In the genomic region with DNA sequence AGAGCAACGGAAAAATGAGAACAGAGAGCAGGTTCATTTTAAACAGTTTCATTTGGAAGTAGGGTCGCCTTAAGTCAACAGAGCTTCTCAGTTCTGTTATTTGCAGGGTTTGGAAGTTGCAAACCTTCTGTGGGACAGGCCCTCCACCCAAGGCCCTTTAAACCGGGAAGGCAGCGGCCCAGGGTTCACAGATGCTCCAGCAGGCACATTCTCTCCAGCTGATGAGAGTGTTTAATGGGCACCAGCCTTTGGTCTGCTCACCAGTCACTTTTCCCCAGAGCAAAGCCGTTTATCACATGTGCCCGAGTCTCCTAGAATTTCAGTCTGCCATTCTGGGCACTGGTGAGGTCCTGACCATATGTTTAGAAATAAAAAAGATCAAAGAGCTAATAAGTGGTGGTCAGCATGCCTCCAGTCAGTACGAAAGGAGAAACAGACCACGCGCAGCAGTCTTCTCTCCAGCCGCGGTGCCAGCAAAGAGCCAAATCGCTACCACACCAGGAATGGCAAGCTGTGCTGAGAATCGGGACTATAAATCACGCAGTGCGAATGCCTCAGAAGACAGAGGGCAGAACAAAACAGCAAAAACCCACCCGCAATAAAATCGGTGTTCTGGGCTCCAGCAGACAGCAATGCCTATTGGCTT, we compare ENCODE assay signal across 15 mouse cellular contexts.
A peak's percentile ranks its signal among the peaks of the same experiment; 100 is the strongest.
DNase-seq lines count a peak whose midpoint lies in the region; ATAC-seq lines count a peak whose summit lies in the region.
"Had no signal": no experiment of that assay in that cellular context is flagged by ENCODE, and none has a peak within 500 bp of the region (broad histone marks: within the 10 kb centered on the region; RNA-seq: fewer than 3 reads in every experiment).

No protein-coding gene starts in this region.

- H3K36me3 ChIP-seq in kidney, embryonic 15.5 days, result no peaks in the 10 kb centered on the region
- no peaks in the 10 kb centered on the region for H3K36me3 ChIP-seq in limb, embryonic 11.5 days (ENCODE audit: control insufficient read depth, insufficient read depth, low read length)
- H3K36me3 ChIP-seq in neural tube, embryonic 15.5 days, result no peaks in the 10 kb centered on the region
- no peaks in the 10 kb centered on the region for H3K36me3 ChIP-seq in midbrain, embryonic 15.5 days (replicated peaks)
- H3K36me3 ChIP-seq: embryonic facial prominence, embryonic 13.5 days; hindbrain, embryonic 13.5 days; liver, embryonic 15.5 days; neural tube, embryonic 12.5 days had no signal

- 0 out of 2 replicates have a peak overlapping the region, but pooled peaks have one; percentile 3 for H3K4me3 ChIP-seq in kidney, embryonic 15.5 days (replicated peaks)
- 0 out of 2 replicates have a peak overlapping the region, but pooled peaks have one; percentile 5 for H3K4me3 ChIP-seq in limb, embryonic 11.5 days (ENCODE audit: low read depth, low read length)
- no peak overlapping the region for H3K4me3 ChIP-seq in neural tube, embryonic 15.5 days (replicated peaks)
- no peak overlapping the region for H3K4me3 ChIP-seq in midbrain, embryonic 15.5 days
- H3K4me3 ChIP-seq: embryonic facial prominence, embryonic 13.5 days; hindbrain, embryonic 13.5 days; liver, embryonic 15.5 days; megakaryocyte, embryonic 14.5 days; neural tube, embryonic 12.5 days had no signal

- H3K27me3 ChIP-seq in kidney, embryonic 15.5 days, result no peaks in the 10 kb centered on the region
- no peaks in the 10 kb centered on the region for H3K27me3 ChIP-seq in limb, embryonic 11.5 days (ENCODE audit: control insufficient read depth, insufficient read depth, low read length)
- H3K27me3 ChIP-seq in neural tube, embryonic 15.5 days (replicated peaks), result no peaks in the 10 kb centered on the region
- H3K27me3 ChIP-seq in midbrain, embryonic 15.5 days (replicated peaks), result no peaks in the 10 kb centered on the region
- H3K27me3 ChIP-seq: embryonic facial prominence, embryonic 13.5 days; hindbrain, embryonic 13.5 days; liver, embryonic 15.5 days; megakaryocyte, embryonic 14.5 days; neural tube, embryonic 12.5 days had no signal

- 0 out of 2 replicates have a peak, but pooled peaks cover 8% of the 10 kb centered on the region for H3K4me1 ChIP-seq in kidney, embryonic 15.5 days
- peaks cover 6% of the 10 kb centered on the region for H3K4me1 ChIP-seq in limb, embryonic 11.5 days (ENCODE audit: control insufficient read depth, insufficient read depth, low read length)
- peaks cover 4% of the 10 kb centered on the region; the same call in 1 of the 2 replicates for H3K4me1 ChIP-seq in neural tube, embryonic 15.5 days
- no peaks in the 10 kb centered on the region for H3K4me1 ChIP-seq in midbrain, embryonic 15.5 days
- H3K4me1 ChIP-seq: embryonic facial prominence, embryonic 13.5 days; hindbrain, embryonic 13.5 days; liver, embryonic 15.5 days; megakaryocyte, embryonic 14.5 days; neural tube, embryonic 12.5 days had no signal

- no peak overlapping the region for H3K9ac ChIP-seq in kidney, embryonic 15.5 days
- no peak overlapping the region for H3K9ac ChIP-seq in limb, embryonic 11.5 days (ENCODE audit: low read length)
- no peak overlapping the region for H3K9ac ChIP-seq in neural tube, embryonic 15.5 days (replicated peaks)
- H3K9ac ChIP-seq in midbrain, embryonic 15.5 days, result no peak overlapping the region
- H3K9ac ChIP-seq: embryonic facial prominence, embryonic 13.5 days; forebrain, postnatal 0 days; hindbrain, embryonic 13.5 days; liver, embryonic 15.5 days; neural tube, embryonic 12.5 days had no signal

- peak overlapping the region; percentile 38; the same call in 1 of the 2 replicates for H3K4me2 ChIP-seq in kidney, embryonic 15.5 days
- peak overlapping the region; percentile 31; the same call in 1 of the 2 replicates for H3K4me2 ChIP-seq in limb, embryonic 11.5 days (ENCODE audit: low read depth, severe bottlenecking)
- 0 out of 2 replicates have a peak overlapping the region, but pooled peaks have one; percentile 9 for H3K4me2 ChIP-seq in neural tube, embryonic 15.5 days
- H3K4me2 ChIP-seq in midbrain, embryonic 15.5 days, result no peak overlapping the region
- H3K4me2 ChIP-seq: embryonic facial prominence, embryonic 13.5 days; hindbrain, embryonic 13.5 days; liver, embryonic 15.5 days; neural tube, embryonic 12.5 days had no signal

- no peak for DNase-seq in kidney, postnatal 36 days
- peak; percentile 8 for DNase-seq in embryo, embryonic 9.5 days (ENCODE audit: extremely low spot score)
- peak; percentile 73 for DNase-seq in limb, embryonic 11.5 days (ENCODE audit: low spot score)
- no peak for DNase-seq in spleen, adult 12 weeks (ENCODE audit: low spot score)
- DNase-seq: cerebellum, adult 9-11 months; forebrain, postnatal 0 days; right cerebral cortex, postnatal 14 days had no signal

- H3K27ac ChIP-seq in kidney, embryonic 15.5 days, result no peak overlapping the region
- H3K27ac ChIP-seq in limb, embryonic 11.5 days (replicated peaks; ENCODE audit: low read depth, low read length), result no peak overlapping the region
- no peak overlapping the region for H3K27ac ChIP-seq in neural tube, embryonic 15.5 days (replicated peaks)
- H3K27ac ChIP-seq in midbrain, embryonic 15.5 days, result no peak overlapping the region
- H3K27ac ChIP-seq: embryonic facial prominence, embryonic 13.5 days; hindbrain, embryonic 13.5 days; liver, embryonic 15.5 days; neural tube, embryonic 12.5 days had no signal

- 46% methylated on average over 17 of the region's 17 CpGs for WGBS in kidney, embryonic 15.5 days
- WGBS in limb, embryonic 11.5 days, result 15% methylated on average over 17 of the region's 17 CpGs
- WGBS in neural tube, embryonic 15.5 days, result 67% methylated on average over 17 of the region's 17 CpGs
- 94% methylated on average over 17 of the region's 17 CpGs for WGBS in midbrain, embryonic 15.5 days

- H3K9me3 ChIP-seq in kidney, embryonic 15.5 days (replicated peaks), result no peaks in the 10 kb centered on the region
- no peaks in the 10 kb centered on the region for H3K9me3 ChIP-seq in limb, embryonic 11.5 days (ENCODE audit: control insufficient read depth, low read length)
- H3K9me3 ChIP-seq in neural tube, embryonic 15.5 days (replicated peaks), result no peaks in the 10 kb centered on the region
- no peaks in the 10 kb centered on the region for H3K9me3 ChIP-seq in midbrain, embryonic 15.5 days
- H3K9me3 ChIP-seq: embryonic facial prominence, embryonic 13.5 days; hindbrain, embryonic 13.5 days; liver, embryonic 15.5 days; neural tube, embryonic 12.5 days had no signal

- peak; percentile 69 for ATAC-seq in kidney, embryonic 15.5 days (replicated peaks; ENCODE audit: low FRiP score)
- ATAC-seq in limb, embryonic 11.5 days (ENCODE audit: insufficient number of reproducible peaks, low FRiP score, low TSS enrichment, low read depth), result no peak; the same call in 1 of the 2 replicates
- ATAC-seq in neural tube, embryonic 15.5 days (ENCODE audit: low FRiP score), result no peak
- no peak for ATAC-seq in midbrain, embryonic 15.5 days (replicated peaks)
- ATAC-seq: forebrain, postnatal 0 days had no signal

Comparison
In these comparisons a context has a peak if more than half of its experiments do, and no peak if none do; other contexts are left out.
1. H3K4me3 ChIP-seq: peak in kidney, embryonic 15.5 days (single experiment) and limb, embryonic 11.5 days (single experiment); none in neural tube, embryonic 15.5 days (single experiment) and midbrain, embryonic 15.5 days (single experiment).
2. DNase-seq: peak in embryo, embryonic 9.5 days (single experiment) and limb, embryonic 11.5 days (single experiment); none in kidney, postnatal 36 days (0 of 2) and spleen, adult 12 weeks (single experiment).